In genomic region chr3:37347671-37348070, GRCm38 (mm10) we compare ENCODE assay signal across 8 mouse cellular contexts. TPM values are rescaled to one million over a fixed set of nuclear protein-coding genes. Genes with fewer than 3 reads are reported as not detected.
DNase-seq lines count a peak whose midpoint lies in the region; ATAC-seq and TF ChIP-seq lines count a peak whose summit lies in the region.

No protein-coding gene starts in this region.

- H3K27me3 ChIP-seq in heart, embryonic 15.5 days, result peaks cover 25% of the 10 kb centered on the region
- peaks cover 28% of the 10 kb centered on the region for H3K27me3 ChIP-seq in hindbrain, embryonic 15.5 days
- H3K27me3 ChIP-seq in midbrain, embryonic 14.5 days (ENCODE audit: control insufficient read depth, insufficient read depth, low read length), result peaks cover 24% of the 10 kb centered on the region

- DNase-seq in heart, adult 18-20 months, result no peak
- no peak for DNase-seq in midbrain, embryonic 14.5 days
- no peak for DNase-seq in thymus, postnatal 4 days
- no peak for DNase-seq in lung, adult 2 months
- DNase-seq in layer of hippocampus, postnatal 25 days (ENCODE audit: extremely low spot score in 1 of 2, low spot score in 1 of 2), result no peak

- peak overlapping the region; percentile 99 for H3K4me2 ChIP-seq in heart, embryonic 15.5 days
- peak overlapping the region; percentile 100 for H3K4me2 ChIP-seq in hindbrain, embryonic 15.5 days
- peak overlapping the region; percentile 100 for H3K4me2 ChIP-seq in midbrain, embryonic 14.5 days (ENCODE audit: low read length)

- no peak for ATAC-seq in heart, embryonic 15.5 days (replicated peaks; ENCODE audit: insufficient number of reproducible peaks, insufficient read depth, low FRiP score, low read depth)
- peak; percentile 26 for ATAC-seq in common myeloid progenitor, adult 5-6 weeks (replicated peaks; ENCODE audit: low read depth, poor library complexity, severe bottlenecking)
- no peak for ATAC-seq in hindbrain, embryonic 15.5 days (ENCODE audit: low FRiP score, low read depth)
- ATAC-seq in midbrain, embryonic 14.5 days (ENCODE audit: low FRiP score, low TSS enrichment), result no peak

- TF ChIP-seq POLR2A in lung, adult 2 months (IDR thresholded peaks at IDR 0.05; ENCODE audit: borderline replicate concordance, extremely low read depth, low read depth, low read length), result no peak

- WGBS in heart, embryonic 15.5 days, result 35% methylated on average over 9 of the region's 9 CpGs
- 37% methylated on average over 9 of the region's 9 CpGs for WGBS in hindbrain, embryonic 15.5 days
- 27% methylated on average over 9 of the region's 9 CpGs for WGBS in midbrain, embryonic 14.5 days
- WGBS in lung, adult 2 months, result 37% methylated on average over 9 of the region's 9 CpGs

- H3K36me3 ChIP-seq in heart, embryonic 15.5 days, result no peaks in the 10 kb centered on the region
- H3K36me3 ChIP-seq in hindbrain, embryonic 15.5 days, result no peaks in the 10 kb centered on the region
- no peaks in the 10 kb centered on the region for H3K36me3 ChIP-seq in midbrain, embryonic 14.5 days (ENCODE audit: control insufficient read depth, insufficient read depth, low read length)

- no peak overlapping the region for H3K9ac ChIP-seq in heart, embryonic 15.5 days
- H3K9ac ChIP-seq in hindbrain, embryonic 15.5 days, result no peak overlapping the region
- H3K9ac ChIP-seq in midbrain, embryonic 14.5 days (replicated peaks; ENCODE audit: low read length), result no peak overlapping the region

- peaks cover 14% of the 10 kb centered on the region for H3K4me1 ChIP-seq in heart, embryonic 15.5 days (replicated peaks)
- H3K4me1 ChIP-seq in hindbrain, embryonic 15.5 days (replicated peaks), result peaks cover 15% of the 10 kb centered on the region
- 0 out of 2 replicates have a peak, but pooled peaks cover 4% of the 10 kb centered on the region for H3K4me1 ChIP-seq in midbrain, embryonic 14.5 days (ENCODE audit: control insufficient read depth, insufficient read depth, low read length)
- no peaks in the 10 kb centered on the region; the same call in 1 of the 2 replicates for H3K4me1 ChIP-seq in lung, adult 2 months (ENCODE audit: control insufficient read depth, insufficient read depth, low read length)

- H3K27ac ChIP-seq in heart, embryonic 15.5 days, result no peak overlapping the region
- no peak overlapping the region for H3K27ac ChIP-seq in hindbrain, embryonic 15.5 days (replicated peaks)
- H3K27ac ChIP-seq in midbrain, embryonic 14.5 days (replicated peaks; ENCODE audit: low read depth, low read length), result no peak overlapping the region

- no peak for TF ChIP-seq CTCF in lung, adult 2 months (IDR thresholded peaks at IDR 0.05; ENCODE audit: insufficient read depth, low read length)

- no peaks in the 10 kb centered on the region for H3K9me3 ChIP-seq in heart, embryonic 15.5 days (replicated peaks)
- no peaks in the 10 kb centered on the region for H3K9me3 ChIP-seq in hindbrain, embryonic 15.5 days
- no peaks in the 10 kb centered on the region for H3K9me3 ChIP-seq in midbrain, embryonic 14.5 days (ENCODE audit: control insufficient read depth, low read length)

- peak overlapping the region; percentile 75 for H3K4me3 ChIP-seq in heart, embryonic 15.5 days
- peak overlapping the region; percentile 79; the same call in 1 of the 2 replicates for H3K4me3 ChIP-seq in hindbrain, embryonic 15.5 days
- H3K4me3 ChIP-seq in midbrain, embryonic 14.5 days (replicated peaks; ENCODE audit: low read depth, low read length), result no peak overlapping the region
- no peak overlapping the region for H3K4me3 ChIP-seq in lung, adult 2 months (replicated peaks; ENCODE audit: extremely low read depth, low read depth, low read length)

RNA-seq across cellular contexts. Expression of gene Fgf2, which starts 0.5 kb away (rescaled TPM):
- polyA plus RNA-seq in heart, embryonic 15.5 days (2015; fragmentation: Nextera tagmentation; extraction: Ambion mirVana), result 1.4 and 2.1 TPM in 2 replicates
- 10 to 100 TPM in 1 of 2 experiments, 1 to 10 TPM in 1; 5.3 to 12.0 TPM for total RNA-seq in heart, adult 18-20 months (2021)
- 0.05 and 0.23 TPM in 2 replicates for total RNA-seq in common myeloid progenitor, adult 5-6 weeks (2017)
- 0.35 and 1.2 TPM in 2 replicates for polyA plus RNA-seq in hindbrain, embryonic 15.5 days (2015; fragmentation: Nextera tagmentation; extraction: Ambion mirVana)
- polyA plus RNA-seq in midbrain, embryonic 14.5 days (2014; fragmentation: Nextera tagmentation; extraction: Ambion mirVana), result 0.53 and 0.66 TPM in 2 replicates
- 5.1 and 5.4 TPM in 2 replicates for polyA plus RNA-seq in lung, adult 2 months (2012; rRNA removed)
- total RNA-seq in layer of hippocampus, postnatal 25 days (2021), result 1 to 10 TPM; 5.4 to 7.6 TPM

RNA-seq across cellular contexts. Expression of gene Cetn4, which starts 35.2 kb away (rescaled TPM):
- 1.1 and 1.9 TPM in 2 replicates for polyA plus RNA-seq in heart, embryonic 15.5 days (2015; fragmentation: Nextera tagmentation; extraction: Ambion mirVana)
- total RNA-seq in heart, adult 18-20 months (2021), result under 1 TPM; 0.37 to 0.95 TPM
- 4.0 and 6.5 TPM in 2 replicates for total RNA-seq in common myeloid progenitor, adult 5-6 weeks (2017)
- 2.5 and 3.0 TPM in 2 replicates for polyA plus RNA-seq in hindbrain, embryonic 15.5 days (2015; fragmentation: Nextera tagmentation; extraction: Ambion mirVana)
- 0.86 and 1.8 TPM in 2 replicates for polyA plus RNA-seq in midbrain, embryonic 14.5 days (2014; fragmentation: Nextera tagmentation; extraction: Ambion mirVana)
- 0.67 and 2.1 TPM in 2 replicates for polyA plus RNA-seq in lung, adult 2 months (2012; rRNA removed)
- 10 to 100 TPM in 1 of 2 experiments, 1 to 10 TPM in 1; 9.4 to 11.2 TPM for total RNA-seq in layer of hippocampus, postnatal 25 days (2021)

RNA-seq across cellular contexts. Expression of gene Bbs12, which starts 35.3 kb away (rescaled TPM):
- 4.5 and 4.7 TPM in 2 replicates for polyA plus RNA-seq in heart, embryonic 15.5 days (2015; fragmentation: Nextera tagmentation; extraction: Ambion mirVana)
- 1 to 10 TPM in 1 of 2 experiments, under 1 TPM in 1; 0.77 to 1.2 TPM for total RNA-seq in heart, adult 18-20 months (2021)
- 6.6 and 8.1 TPM in 2 replicates for total RNA-seq in common myeloid progenitor, adult 5-6 weeks (2017)
- 4.9 and 5.8 TPM in 2 replicates for polyA plus RNA-seq in hindbrain, embryonic 15.5 days (2015; fragmentation: Nextera tagmentation; extraction: Ambion mirVana)
- polyA plus RNA-seq in midbrain, embryonic 14.5 days (2014; fragmentation: Nextera tagmentation; extraction: Ambion mirVana), result 3.9 and 7.0 TPM in 2 replicates
- 0.70 and 1.3 TPM in 2 replicates for polyA plus RNA-seq in lung, adult 2 months (2012; rRNA removed)
- total RNA-seq in layer of hippocampus, postnatal 25 days (2021), result 1 to 10 TPM; 4.5 to 6.4 TPM

Comparison
In these comparisons a context has a peak if more than half of its experiments do, and no peak if none do; other contexts are left out.
1. H3K4me3 ChIP-seq: peak in heart, embryonic 15.5 days (single experiment) and hindbrain, embryonic 15.5 days (single experiment); none in midbrain, embryonic 14.5 days (single experiment) and lung, adult 2 months (single experiment).
2. Peak in every context shown above with its lines, with median percentiles within 50 percentile points of each other: H3K4me2 ChIP-seq.